Mouse (Mus musculus): ENCODE measurements around the gene Itgb3. TPM values are rescaled to one million over a fixed set of nuclear protein-coding genes. Genes with fewer than 3 reads are reported as not detected.

Itgb3 gene
- polyA plus RNA-seq, 1 experiment from 2014 or later: 8.9 TPM

GRCm38 (mm10) chr11:104580091-104580490 lies 27.7 kb upstream of the Itgb3 start:
- peaks cover 5% of the 10 kb centered on the region; the same call in 1 of the 2 replicates for H3K4me1 ChIP-seq (ENCODE audit: control insufficient read depth, insufficient read depth, low read length)
- no peaks in the 10 kb centered on the region for H3K9me3 ChIP-seq (replicated peaks; ENCODE audit: control insufficient read depth, low read length)
- H3K4me3 ChIP-seq (replicated peaks; ENCODE audit: low read length): no peak overlapping the region
- ATAC-seq (ENCODE audit: insufficient read depth, low FRiP score): no peak
- WGBS: 59% methylated on average over 6 of the region's 6 CpGs
- no peak overlapping the region for H3K27ac ChIP-seq (ENCODE audit: low read length)
- no peak overlapping the region for H3K9ac ChIP-seq (ENCODE audit: low read length)
- no peak overlapping the region for H3K4me2 ChIP-seq (ENCODE audit: low read depth, low read length)
- H3K27me3 ChIP-seq (ENCODE audit: control insufficient read depth, insufficient read depth, low read length): no peaks in the 10 kb centered on the region; the same call in 1 of the 2 replicates
- H3K36me3 ChIP-seq (ENCODE audit: control insufficient read depth, insufficient read depth, low read length): no peaks in the 10 kb centered on the region

GRCm38 (mm10) chr11:104580606-104581005 lies 27.2 kb upstream of the Itgb3 start:
- 88% methylated on average over 5 of the region's 5 CpGs for WGBS
- Histone ChIP-seq H3K4me1 (ENCODE audit: control insufficient read depth, insufficient read depth, low read length) (peaks cover 5% of the 10 kb centered on the region; the same call in 1 of the 2 replicates), H3K27ac (ENCODE audit: low read length) (no peak overlapping the region)

GRCm38 (mm10) chr11:104581446-104582307 lies 26.1 kb upstream of the Itgb3 start:
- Histone ChIP-seq H3K27ac (ENCODE audit: low read length) (peak overlapping the region; percentile 37; the same call in 1 of the 2 replicates), H3K9me3 (replicated peaks; ENCODE audit: control insufficient read depth, low read length) (no peaks in the 10 kb centered on the region), H3K4me3 (replicated peaks; ENCODE audit: low read length) (peak overlapping the region; percentile 29), H3K9ac (ENCODE audit: low read length) (0 out of 2 replicates have a peak overlapping the region, but pooled peaks have one; percentile 22), H3K27me3 (ENCODE audit: control insufficient read depth, insufficient read depth, low read length) (no peaks in the 10 kb centered on the region; the same call in 1 of the 2 replicates), H3K4me1 (ENCODE audit: control insufficient read depth, insufficient read depth, low read length) (peaks cover 5% of the 10 kb centered on the region; the same call in 1 of the 2 replicates), H3K4me2 (ENCODE audit: low read depth, low read length) (peak overlapping the region; percentile 41), H3K36me3 (ENCODE audit: control insufficient read depth, insufficient read depth, low read length) (no peaks in the 10 kb centered on the region)
- 37% methylated on average over 18 of the region's 18 CpGs for WGBS
- ATAC-seq (ENCODE audit: insufficient read depth, low FRiP score): no peak

More at GRCm38 (mm10) chr11:104580606-104581005, 27.2 kb upstream of the Itgb3 start:
- Histone ChIP-seq H3K9ac (ENCODE audit: low read length) (no peak overlapping the region), H3K36me3 (ENCODE audit: control insufficient read depth, insufficient read depth, low read length) (no peaks in the 10 kb centered on the region), H3K9me3 (replicated peaks; ENCODE audit: control insufficient read depth, low read length) (no peaks in the 10 kb centered on the region), H3K27me3 (ENCODE audit: control insufficient read depth, insufficient read depth, low read length) (no peaks in the 10 kb centered on the region; the same call in 1 of the 2 replicates), H3K4me2 (ENCODE audit: low read depth, low read length) (no peak overlapping the region), H3K4me3 (replicated peaks; ENCODE audit: low read length) (no peak overlapping the region)
- no peak for ATAC-seq (ENCODE audit: insufficient read depth, low FRiP score)

- H3K4me2 ChIP-seq (ENCODE audit: low read depth, low read length): no peak overlapping the region
- no peak overlapping the region for H3K27ac ChIP-seq (ENCODE audit: low read length)
- WGBS: 71% methylated on average over 2 of the region's 2 CpGs
- no peak overlapping the region for H3K4me3 ChIP-seq (replicated peaks; ENCODE audit: low read length)
- no peaks in the 10 kb centered on the region for H3K36me3 ChIP-seq (ENCODE audit: control insufficient read depth, insufficient read depth, low read length)
- H3K9me3 ChIP-seq (replicated peaks; ENCODE audit: control insufficient read depth, low read length): no peaks in the 10 kb centered on the region
- H3K9ac ChIP-seq (ENCODE audit: low read length): no peak overlapping the region
- no peak for ATAC-seq (ENCODE audit: insufficient read depth, low FRiP score)
- peaks cover 5% of the 10 kb centered on the region; the same call in 1 of the 2 replicates for H3K4me1 ChIP-seq (ENCODE audit: control insufficient read depth, insufficient read depth, low read length)
- no peaks in the 10 kb centered on the region for H3K27me3 ChIP-seq (ENCODE audit: control insufficient read depth, insufficient read depth, low read length)
Measured at GRCm38 (mm10) chr11:104582308-104582606, 25.5 kb upstream of the Itgb3 start.

GRCm38 (mm10) chr11:104582630-104583364 lies 25.0 kb upstream of the Itgb3 start:
- H3K27ac ChIP-seq (ENCODE audit: low read length): no peak overlapping the region
- no peaks in the 10 kb centered on the region for H3K9me3 ChIP-seq (replicated peaks; ENCODE audit: control insufficient read depth, low read length)
- H3K9ac ChIP-seq (ENCODE audit: low read length): no peak overlapping the region
- peaks cover 5% of the 10 kb centered on the region; the same call in 1 of the 2 replicates for H3K4me1 ChIP-seq (ENCODE audit: control insufficient read depth, insufficient read depth, low read length)
- H3K27me3 ChIP-seq (ENCODE audit: control insufficient read depth, insufficient read depth, low read length): no peaks in the 10 kb centered on the region
- WGBS: 61% methylated on average over 13 of the region's 13 CpGs
- no peak for ATAC-seq (ENCODE audit: insufficient read depth, low FRiP score)
- H3K4me3 ChIP-seq (replicated peaks; ENCODE audit: low read length): no peak overlapping the region
- H3K4me2 ChIP-seq (ENCODE audit: low read depth, low read length): no peak overlapping the region
- H3K36me3 ChIP-seq (ENCODE audit: control insufficient read depth, insufficient read depth, low read length): no peaks in the 10 kb centered on the region

- Histone ChIP-seq H3K27me3 (ENCODE audit: control insufficient read depth, insufficient read depth, low read length) (no peaks in the 10 kb centered on the region), H3K27ac (ENCODE audit: low read length) (no peak overlapping the region), H3K36me3 (ENCODE audit: control insufficient read depth, insufficient read depth, low read length) (no peaks in the 10 kb centered on the region), H3K9me3 (replicated peaks; ENCODE audit: control insufficient read depth, low read length) (no peaks in the 10 kb centered on the region), H3K4me3 (replicated peaks; ENCODE audit: low read length) (no peak overlapping the region), H3K4me2 (ENCODE audit: low read depth, low read length) (no peak overlapping the region), H3K9ac (ENCODE audit: low read length) (no peak overlapping the region), H3K4me1 (ENCODE audit: control insufficient read depth, insufficient read depth, low read length) (peaks cover 7% of the 10 kb centered on the region)
- no peak for ATAC-seq (ENCODE audit: insufficient read depth, low FRiP score)
- 79% methylated on average over 5 of the region's 5 CpGs for WGBS
Measured at GRCm38 (mm10) chr11:104585495-104585894, 22.3 kb upstream of the Itgb3 start.

GRCm38 (mm10) chr11:104587904-104588303 lies 19.9 kb upstream of the Itgb3 start:
- WGBS: 93% methylated on average over 9 of the region's 9 CpGs
- no peak overlapping the region for H3K27ac ChIP-seq (ENCODE audit: low read length)
- no peaks in the 10 kb centered on the region for H3K9me3 ChIP-seq (replicated peaks; ENCODE audit: control insufficient read depth, low read length)
- no peaks in the 10 kb centered on the region for H3K27me3 ChIP-seq (ENCODE audit: control insufficient read depth, insufficient read depth, low read length)
- no peak for ATAC-seq (ENCODE audit: insufficient read depth, low FRiP score)
- H3K4me1 ChIP-seq (ENCODE audit: control insufficient read depth, insufficient read depth, low read length): peaks cover 2% of the 10 kb centered on the region; the same call in 1 of the 2 replicates
- no peak overlapping the region for H3K4me2 ChIP-seq (ENCODE audit: low read depth, low read length)
- H3K4me3 ChIP-seq (replicated peaks; ENCODE audit: low read length): no peak overlapping the region
- no peak overlapping the region for H3K9ac ChIP-seq (ENCODE audit: low read length)
- H3K36me3 ChIP-seq (ENCODE audit: control insufficient read depth, insufficient read depth, low read length): no peaks in the 10 kb centered on the region

GRCm38 (mm10) chr11:104588513-104588912 lies 19.3 kb upstream of the Itgb3 start:
- Histone ChIP-seq H3K4me3 (replicated peaks; ENCODE audit: low read length) (no peak overlapping the region), H3K27me3 (ENCODE audit: control insufficient read depth, insufficient read depth, low read length) (no peaks in the 10 kb centered on the region), H3K9ac (ENCODE audit: low read length) (no peak overlapping the region), H3K36me3 (ENCODE audit: control insufficient read depth, insufficient read depth, low read length) (no peaks in the 10 kb centered on the region), H3K4me2 (ENCODE audit: low read depth, low read length) (no peak overlapping the region), H3K27ac (ENCODE audit: low read length) (no peak overlapping the region), H3K4me1 (ENCODE audit: control insufficient read depth, insufficient read depth, low read length) (peaks cover 2% of the 10 kb centered on the region; the same call in 1 of the 2 replicates), H3K9me3 (replicated peaks; ENCODE audit: control insufficient read depth, low read length) (no peaks in the 10 kb centered on the region)
- WGBS: 91% methylated on average over 2 of the region's 2 CpGs
- no peak for ATAC-seq (ENCODE audit: insufficient read depth, low FRiP score)

- Histone ChIP-seq H3K4me1 (ENCODE audit: control insufficient read depth, insufficient read depth, low read length) (peaks cover 2% of the 10 kb centered on the region; the same call in 1 of the 2 replicates), H3K4me2 (ENCODE audit: low read depth, low read length) (no peak overlapping the region), H3K27me3 (ENCODE audit: control insufficient read depth, insufficient read depth, low read length) (no peaks in the 10 kb centered on the region), H3K9ac (ENCODE audit: low read length) (no peak overlapping the region), H3K4me3 (replicated peaks; ENCODE audit: low read length) (no peak overlapping the region), H3K9me3 (replicated peaks; ENCODE audit: control insufficient read depth, low read length) (no peaks in the 10 kb centered on the region), H3K27ac (ENCODE audit: low read length) (no peak overlapping the region), H3K36me3 (ENCODE audit: control insufficient read depth, insufficient read depth, low read length) (no peaks in the 10 kb centered on the region)
- ATAC-seq (ENCODE audit: insufficient read depth, low FRiP score): no peak
- 71% methylated on average over 1 of the region's 1 CpGs for WGBS
Measured at GRCm38 (mm10) chr11:104589570-104589969, 18.2 kb upstream of the Itgb3 start.

Measured in stomach, embryonic 16.5 days (tissue).